Mouse (Mus musculus) embryonic facial prominence, embryonic 10.5 days (tissue): ENCODE data around the gene Prss27. TPM values are rescaled to one million over a fixed set of nuclear protein-coding genes. Genes with fewer than 3 reads are reported as not detected.
A peak's percentile ranks its signal among the peaks of the same experiment; 100 is the strongest.

Source experiments
- DNase-seq: peaks from one replicate; pipeline ENCODE4 v3.0.0-alpha.2; 2017; ENCODE audit warnings: low spot score
- H3K27ac ChIP-seq: fragments of 300-500 bp; sonication (generic); replicated peaks from 2 replicates; pipeline ENCODE4 v1.5.1; 2016; ENCODE audit warnings: mild to moderate bottlenecking
- H3K27me3 ChIP-seq: fragments of 300-500 bp; sonication (generic); replicated peaks from 2 replicates; pipeline ENCODE4 v1.6.1; 2016; ENCODE audit warnings: low read depth, mild to moderate bottlenecking; ENCODE audit not compliant: poor library complexity, severe bottlenecking
- H3K36me3 ChIP-seq: fragments of 300-500 bp; sonication (generic); replicated peaks from 2 replicates; pipeline ENCODE4 v1.6.1; 2016; ENCODE audit warnings: mild to moderate bottlenecking, moderate library complexity
- H3K4me1 ChIP-seq: fragments of 300-500 bp; sonication (generic); 2 replicates; pipeline ENCODE4 v1.6.1; 2016
- H3K4me3 ChIP-seq: fragments of 300-500 bp; sonication (generic); 2 replicates; pipeline ENCODE4 v1.5.1; 2016; ENCODE audit warnings: mild to moderate bottlenecking, moderate library complexity
- H3K9me3 ChIP-seq: fragments of 300-500 bp; sonication (generic); 2 replicates; pipeline ENCODE4 v1.6.1; 2016; ENCODE audit warnings: mild to moderate bottlenecking
- WGBS: fragments of 180-500 bp; shearing (Covaris S2); methylation state at CpG from one replicate; pipeline ENCODE4 v1.1.7; 2016; 5-methylcytosine and 5-hydroxymethylcytosine counted together
- polyA plus RNA-seq: library from polyadenylated mRNA; unstranded; fragments of >200 nt; fragmentation: Nextera tagmentation; extraction: Ambion mirVana; gene quantifications from 2 replicates; pipeline ENCODE4 v1.2.1, GENCODE M21; 2016

Gene Prss27
- polyA plus RNA-seq, 1 experiment from 2014 or later = 0.24 TPM

DNA sequence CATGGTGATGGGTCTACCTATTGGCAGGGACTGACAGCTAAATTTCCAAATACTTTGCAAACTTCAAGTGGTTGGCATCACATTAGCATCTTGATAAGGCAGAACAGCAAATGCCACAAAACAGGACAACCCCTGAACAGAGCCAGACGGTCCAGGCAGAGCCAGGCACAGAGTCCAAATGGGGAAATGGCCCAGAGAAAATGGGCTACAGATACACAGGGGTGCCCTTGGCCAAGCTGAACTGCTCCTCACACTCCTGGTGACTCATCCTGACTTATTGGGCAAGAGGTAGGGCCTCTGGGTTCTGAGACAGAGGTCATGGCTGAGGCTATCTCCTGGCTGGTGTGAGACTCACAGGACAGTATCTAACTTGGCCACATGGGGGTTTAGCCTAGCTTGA lies 30.6 kb upstream of the Prss27 start:
- Histone ChIP-seq H3K27ac (no peak overlapping the region), H3K27me3 (0 out of 2 replicates have a peak, but pooled peaks cover 3% of the 10 kb centered on the region), H3K9me3 (no peaks in the 10 kb centered on the region), H3K4me3 (no peak overlapping the region), H3K4me1 (no peaks in the 10 kb centered on the region), H3K36me3 (no peaks in the 10 kb centered on the region)
- 78% methylated on average over 1 of the region's 1 CpGs for WGBS
- DNase-seq = no peak

DNA sequence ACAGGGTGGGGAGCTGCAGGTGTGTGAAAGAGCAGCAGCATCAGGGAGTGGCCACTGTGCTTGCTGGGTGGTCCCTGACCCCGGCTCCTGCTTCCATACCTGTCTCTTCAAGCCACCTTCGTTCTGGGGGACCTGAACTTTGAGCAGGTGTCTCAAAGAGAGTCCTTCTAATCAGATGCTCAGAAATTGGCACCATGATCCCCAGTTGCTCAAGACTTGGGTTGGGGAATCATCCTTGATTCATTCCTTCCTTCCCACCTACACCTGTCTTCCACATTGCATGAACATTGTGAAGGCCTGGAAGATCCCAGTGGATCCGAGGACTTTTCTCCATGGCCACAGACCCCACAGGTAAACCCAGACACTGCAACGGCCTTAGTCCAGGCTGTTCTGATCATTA lies 29.8 kb upstream of the Prss27 start:
- no peak overlapping the region for H3K4me3 ChIP-seq
- no peak overlapping the region for H3K27ac ChIP-seq
- 0 out of 2 replicates have a peak, but pooled peaks cover 3% of the 10 kb centered on the region for H3K27me3 ChIP-seq
- H3K4me1 ChIP-seq = no peaks in the 10 kb centered on the region
- H3K36me3 ChIP-seq = no peaks in the 10 kb centered on the region
- WGBS = 72% methylated on average over 4 of the region's 4 CpGs
- no peak for DNase-seq
- no peaks in the 10 kb centered on the region for H3K9me3 ChIP-seq

DNA sequence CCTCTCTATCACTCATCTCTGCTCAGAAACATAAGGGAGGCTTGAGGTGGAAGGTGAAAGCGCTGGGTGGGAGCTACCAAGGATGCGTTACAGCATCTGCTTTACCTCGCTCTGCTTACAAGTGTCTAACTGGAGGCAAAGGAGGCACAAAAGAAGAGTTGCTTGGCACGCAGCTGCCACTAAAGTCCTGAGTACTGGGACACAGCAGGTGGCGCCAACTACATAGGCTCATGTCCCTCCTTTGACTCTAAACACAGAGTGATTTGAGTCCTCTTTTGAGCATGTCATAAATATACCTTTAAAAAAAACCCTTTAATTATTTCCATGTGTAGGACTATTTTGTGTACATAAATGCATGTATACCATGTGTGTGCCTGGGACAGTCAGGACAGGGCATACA lies 28.3 kb upstream of the Prss27 start:
- Histone ChIP-seq H3K9me3 (no peaks in the 10 kb centered on the region), H3K36me3 (no peaks in the 10 kb centered on the region), H3K4me1 (no peaks in the 10 kb centered on the region), H3K4me3 (no peak overlapping the region), H3K27ac (no peak overlapping the region), H3K27me3 (0 out of 2 replicates have a peak, but pooled peaks cover 3% of the 10 kb centered on the region)
- WGBS = 64% methylated on average over 5 of the region's 5 CpGs
- DNase-seq = no peak

DNA sequence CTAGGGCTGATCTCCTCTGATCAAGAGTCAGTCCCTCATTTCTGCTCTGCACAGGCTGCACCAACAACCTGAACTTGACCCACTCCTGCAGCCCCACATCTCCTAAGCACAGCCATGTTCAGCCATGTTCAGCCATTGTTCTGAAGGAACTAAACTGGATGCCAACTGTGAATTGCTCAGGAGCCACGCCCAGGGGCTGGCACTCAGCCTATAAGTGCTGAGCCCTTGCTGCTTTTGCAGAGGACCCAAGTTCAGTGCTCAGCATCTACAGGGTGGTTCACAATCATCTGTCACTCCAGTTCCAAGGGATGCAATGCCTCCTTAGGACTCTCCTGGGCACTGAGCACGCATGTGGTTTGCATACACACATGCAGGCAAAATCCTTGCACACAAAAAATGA lies 25.0 kb upstream of the Prss27 start:
- 88% methylated on average over 2 of the region's 2 CpGs for WGBS
- Histone ChIP-seq H3K27ac (no peak overlapping the region), H3K9me3 (no peaks in the 10 kb centered on the region), H3K27me3 (0 out of 2 replicates have a peak, but pooled peaks cover under 1% of the 10 kb centered on the region), H3K4me1 (0 out of 2 replicates have a peak, but pooled peaks cover 2% of the 10 kb centered on the region), H3K4me3 (no peak overlapping the region), H3K36me3 (no peaks in the 10 kb centered on the region)
- DNase-seq = no peak

DNA sequence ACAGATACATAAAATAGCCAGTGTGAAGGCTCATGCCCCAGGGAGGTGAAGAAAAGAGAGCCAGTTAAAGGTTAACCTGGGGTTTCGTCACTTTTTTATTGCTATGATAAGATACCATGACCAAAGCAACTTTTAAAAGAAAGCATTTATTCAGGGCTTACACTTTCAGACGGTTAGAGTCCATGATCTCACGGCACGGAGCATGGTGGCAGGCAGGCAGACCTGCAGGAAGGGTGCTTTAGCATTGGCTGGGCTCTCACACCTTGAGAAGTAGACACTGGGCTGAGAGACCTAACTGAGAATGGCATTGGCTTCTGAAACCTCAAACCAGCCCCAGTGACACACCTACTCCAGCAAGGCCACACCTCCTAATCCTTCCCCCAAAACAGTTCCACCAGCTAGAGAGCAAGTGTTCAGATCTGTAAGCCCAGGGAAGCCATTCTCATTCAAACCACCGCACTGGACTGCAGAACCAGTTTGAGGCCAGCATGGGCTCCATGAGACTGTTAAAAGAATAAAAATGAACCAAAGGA lies 23.4 kb upstream of the Prss27 start:
- Histone ChIP-seq H3K9me3 (no peaks in the 10 kb centered on the region), H3K4me1 (0 out of 2 replicates have a peak, but pooled peaks cover 2% of the 10 kb centered on the region), H3K27me3 (no peaks in the 10 kb centered on the region), H3K4me3 (no peak overlapping the region), H3K27ac (no peak overlapping the region), H3K36me3 (no peaks in the 10 kb centered on the region)
- 92% methylated on average over 5 of the region's 5 CpGs for WGBS
- no peak for DNase-seq

DNA sequence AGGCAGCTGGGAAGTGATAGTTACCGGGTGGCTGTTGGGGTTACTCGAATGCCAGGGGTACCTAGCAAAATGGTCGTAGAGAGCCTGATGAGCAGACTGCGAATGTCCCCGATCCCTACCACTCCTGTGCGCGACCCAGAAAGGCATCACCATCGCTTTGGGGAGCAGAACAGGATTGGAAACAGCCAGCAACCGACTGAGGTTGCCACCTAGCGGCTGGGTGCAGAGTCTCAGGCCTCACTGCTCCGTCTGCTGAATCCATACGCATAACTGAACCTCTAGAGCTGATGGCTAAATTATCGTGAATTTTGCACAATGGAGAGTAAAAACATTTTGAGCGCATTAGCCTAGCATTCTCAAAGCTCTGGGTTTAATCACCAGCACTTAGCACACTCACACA lies 22.2 kb upstream of the Prss27 start:
- peak; percentile 53 for DNase-seq
- 25% methylated on average over 14 of the region's 14 CpGs for WGBS
- H3K4me3 ChIP-seq = no peak overlapping the region

DNA sequence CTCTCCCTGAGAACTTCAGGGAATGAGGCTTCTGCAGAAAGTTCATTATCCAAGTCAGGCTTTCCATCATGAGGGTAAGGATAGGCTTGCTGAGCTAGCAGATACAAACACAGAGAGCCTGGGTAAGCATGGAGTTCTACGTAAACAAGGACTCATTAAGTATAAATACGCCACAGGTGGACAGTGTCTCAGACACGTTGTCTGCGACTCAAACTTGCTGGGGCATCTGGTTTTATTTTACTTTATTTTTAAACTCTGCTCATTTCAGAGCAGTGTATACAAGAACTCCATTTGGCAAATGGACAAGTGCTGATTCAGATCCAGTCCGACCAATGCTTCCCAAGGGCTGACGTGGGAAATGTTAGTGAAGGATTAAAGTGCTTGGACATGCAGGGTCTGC lies 17.2 kb upstream of the Prss27 start:
- WGBS = 68% methylated on average over 6 of the region's 6 CpGs
- DNase-seq = no peak
- no peaks in the 10 kb centered on the region for H3K9me3 ChIP-seq
- H3K27me3 ChIP-seq = no peaks in the 10 kb centered on the region
- H3K36me3 ChIP-seq = no peaks in the 10 kb centered on the region
- H3K4me1 ChIP-seq = no peaks in the 10 kb centered on the region
- H3K4me3 ChIP-seq = no peak overlapping the region
- H3K27ac ChIP-seq = no peak overlapping the region

More for the DNA sequence above, 22.2 kb upstream of the Prss27 start:
- Histone ChIP-seq H3K36me3 (no peaks in the 10 kb centered on the region), H3K9me3 (no peaks in the 10 kb centered on the region), H3K27ac (no peak overlapping the region), H3K27me3 (no peaks in the 10 kb centered on the region), H3K4me1 (0 out of 2 replicates have a peak, but pooled peaks cover 2% of the 10 kb centered on the region)

DNA sequence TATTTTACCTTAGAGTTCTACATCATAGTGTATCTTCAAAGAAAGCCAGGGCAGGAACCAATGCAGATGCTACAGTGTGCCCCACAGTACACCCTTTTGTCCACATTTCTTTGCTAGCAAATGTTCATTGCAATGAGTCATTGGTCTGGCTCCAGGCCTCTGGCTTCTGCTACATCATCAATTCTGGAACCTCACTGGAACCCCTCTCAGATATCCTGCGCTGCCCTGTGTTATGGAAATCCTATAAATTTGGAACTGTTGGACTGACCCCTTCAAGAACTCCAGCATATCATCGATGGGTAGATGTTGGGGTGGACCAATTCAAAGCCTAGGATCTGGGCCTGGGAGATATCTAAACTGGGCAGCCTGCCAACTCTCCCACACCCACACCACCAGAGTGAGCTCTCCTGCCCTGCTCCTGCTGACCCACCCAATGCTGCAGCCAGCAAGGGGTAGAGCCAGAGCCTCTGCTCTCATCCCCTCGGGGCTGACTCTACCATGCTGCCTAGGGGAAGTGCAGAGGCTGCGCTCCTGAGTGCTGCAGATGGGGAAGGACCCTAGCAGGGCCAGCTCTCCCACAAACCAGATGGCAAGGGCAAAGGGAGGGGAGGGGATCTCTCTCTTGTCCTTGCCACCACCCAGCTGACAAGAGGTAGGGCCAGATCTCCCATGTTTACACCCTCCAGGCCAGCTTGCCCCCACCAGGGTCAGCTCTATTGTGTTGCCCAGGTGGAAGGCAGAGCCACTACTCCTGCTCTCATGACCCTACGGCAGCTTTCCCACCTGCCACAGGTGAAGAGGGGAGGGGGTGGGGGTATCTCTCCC lies 16.4 kb upstream of the Prss27 start:
- H3K27me3 ChIP-seq = no peaks in the 10 kb centered on the region
- 82% methylated on average over 5 of the region's 5 CpGs for WGBS
- DNase-seq = no peak
- no peaks in the 10 kb centered on the region for H3K4me1 ChIP-seq
- H3K27ac ChIP-seq = no peak overlapping the region
- H3K36me3 ChIP-seq = no peaks in the 10 kb centered on the region
- H3K9me3 ChIP-seq = no peaks in the 10 kb centered on the region
- no peak overlapping the region for H3K4me3 ChIP-seq

DNA sequence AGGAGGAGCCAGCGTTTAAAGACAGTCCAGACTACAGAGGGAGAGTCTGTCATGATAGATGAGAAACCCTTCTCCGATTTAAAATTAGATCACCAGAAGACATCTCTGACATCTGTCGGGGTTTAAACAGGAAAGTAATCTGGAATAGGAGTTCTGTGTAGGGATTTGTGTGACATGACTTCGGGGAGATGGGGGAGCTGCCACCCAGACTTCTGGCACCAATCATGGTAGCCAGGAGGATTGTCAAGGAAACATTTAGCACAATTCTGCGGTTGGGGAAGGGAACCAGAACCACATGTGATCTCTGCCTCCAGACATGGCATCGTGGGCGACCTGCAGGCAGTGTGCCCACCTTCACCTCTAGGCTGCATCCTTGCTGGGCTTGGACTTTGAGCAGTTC lies 8.5 kb upstream of the Prss27 start:
- Histone ChIP-seq H3K4me3 (no peak overlapping the region), H3K27me3 (no peaks in the 10 kb centered on the region), H3K36me3 (no peaks in the 10 kb centered on the region), H3K27ac (no peak overlapping the region), H3K4me1 (no peaks in the 10 kb centered on the region), H3K9me3 (no peaks in the 10 kb centered on the region)
- no peak for DNase-seq
- 80% methylated on average over 7 of the region's 7 CpGs for WGBS

DNA sequence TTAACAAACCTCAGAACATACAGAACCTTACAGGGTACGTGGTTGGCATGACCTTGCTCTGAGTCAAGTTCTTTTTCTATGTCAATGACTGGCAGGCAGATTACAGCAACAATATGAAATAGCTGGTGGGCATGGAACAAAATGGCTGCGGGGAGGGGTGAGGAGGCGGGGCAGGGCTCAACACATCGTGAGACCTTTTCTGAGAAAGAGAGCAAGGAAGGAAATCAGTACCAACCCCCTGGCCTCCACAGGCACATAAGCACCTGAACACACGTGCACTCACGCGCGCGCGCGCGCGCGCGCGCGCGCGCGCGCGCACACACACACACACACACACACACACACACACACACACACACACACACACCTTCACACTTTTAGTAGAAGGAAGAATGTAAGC lies 7.4 kb upstream of the Prss27 start:
- H3K27me3 ChIP-seq = no peaks in the 10 kb centered on the region
- 77% methylated on average over 20 of the region's 22 CpGs for WGBS
- H3K9me3 ChIP-seq = no peaks in the 10 kb centered on the region
- no peak for DNase-seq
- H3K4me3 ChIP-seq = no peak overlapping the region
- H3K4me1 ChIP-seq = no peaks in the 10 kb centered on the region
- H3K27ac ChIP-seq = no peak overlapping the region
- H3K36me3 ChIP-seq = no peaks in the 10 kb centered on the region

DNA sequence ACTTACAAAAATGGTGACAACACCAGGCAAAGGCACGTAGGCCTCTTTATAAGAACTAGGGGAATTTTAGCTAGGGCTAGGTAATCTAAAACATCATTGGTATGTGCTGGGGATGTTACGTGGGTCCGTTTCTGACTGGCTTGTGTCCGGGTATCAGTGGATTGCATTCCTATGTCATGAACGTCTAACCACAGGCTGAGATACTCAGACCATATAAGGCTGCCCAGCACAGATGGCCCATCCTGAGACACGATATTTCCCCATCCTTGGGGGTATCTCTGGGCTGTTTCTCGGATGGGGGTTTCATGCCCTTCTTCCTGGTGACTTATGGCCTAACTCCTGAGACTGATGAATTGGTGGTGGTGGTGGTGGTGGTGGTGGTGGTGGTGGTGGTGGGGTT lies 2.9 kb upstream of the Prss27 start:
- no peak overlapping the region for H3K27ac ChIP-seq
- H3K4me1 ChIP-seq = no peaks in the 10 kb centered on the region
- no peaks in the 10 kb centered on the region for H3K9me3 ChIP-seq
- no peaks in the 10 kb centered on the region for H3K27me3 ChIP-seq
- no peak for DNase-seq
- no peaks in the 10 kb centered on the region for H3K36me3 ChIP-seq
- no peak overlapping the region for H3K4me3 ChIP-seq
- WGBS = 81% methylated on average over 7 of the region's 7 CpGs

DNA sequence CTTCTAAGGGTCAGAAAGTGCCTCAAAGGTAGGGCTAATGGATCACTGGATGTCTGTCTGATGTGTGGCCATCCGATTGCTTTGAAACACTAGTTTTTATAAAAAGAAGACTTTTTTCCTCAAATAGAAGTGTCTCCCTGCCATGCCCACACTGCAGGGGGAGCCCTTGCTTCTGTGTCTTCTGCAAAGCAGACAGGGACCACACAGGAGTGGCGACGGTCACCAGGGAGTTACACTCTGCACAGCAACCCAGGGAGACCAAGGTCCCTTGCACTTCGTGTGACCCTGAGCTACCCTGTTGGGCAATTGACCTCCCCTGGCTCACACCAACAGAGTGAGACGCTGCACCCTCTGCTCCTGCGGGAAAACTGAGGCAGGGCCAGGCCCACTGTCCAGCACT lies 990 bp upstream of the Prss27 start:
- DNase-seq = no peak
- H3K27me3 ChIP-seq = no peaks in the 10 kb centered on the region
- no peak overlapping the region for H3K4me3 ChIP-seq
- H3K27ac ChIP-seq = no peak overlapping the region
- H3K4me1 ChIP-seq = no peaks in the 10 kb centered on the region
- H3K9me3 ChIP-seq = no peaks in the 10 kb centered on the region
- 75% methylated on average over 6 of the region's 6 CpGs for WGBS
- H3K36me3 ChIP-seq = no peaks in the 10 kb centered on the region

DNA sequence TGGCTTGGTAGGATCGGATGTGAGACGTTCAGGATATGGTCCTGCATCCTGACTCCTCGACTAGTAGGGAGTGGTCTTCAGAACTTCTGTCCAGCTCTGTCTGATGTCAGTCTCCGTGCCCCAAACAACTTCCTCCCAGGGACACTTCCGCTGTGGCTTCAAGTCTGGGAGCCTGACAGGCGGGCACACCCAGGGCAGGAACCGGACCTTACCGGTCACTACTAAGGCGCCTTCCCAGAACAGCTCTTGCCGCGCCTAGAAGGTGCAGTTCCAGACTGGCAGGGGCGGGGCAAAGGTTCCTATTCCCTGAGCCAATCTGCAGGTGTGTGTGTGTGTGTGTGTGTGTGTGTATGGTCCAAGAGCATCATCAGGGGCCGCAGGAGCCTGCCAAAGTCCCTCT lies 584 bp upstream of the Prss27 start:
- H3K27ac ChIP-seq = no peak overlapping the region
- no peaks in the 10 kb centered on the region for H3K9me3 ChIP-seq
- H3K4me1 ChIP-seq = no peaks in the 10 kb centered on the region
- no peaks in the 10 kb centered on the region for H3K36me3 ChIP-seq
- H3K4me3 ChIP-seq = no peak overlapping the region
- DNase-seq = no peak
- no peaks in the 10 kb centered on the region for H3K27me3 ChIP-seq
- WGBS = 87% methylated on average over 13 of the region's 13 CpGs
